Mouse (Mus musculus): ENCODE results near the gene Mmd2.

DNA sequence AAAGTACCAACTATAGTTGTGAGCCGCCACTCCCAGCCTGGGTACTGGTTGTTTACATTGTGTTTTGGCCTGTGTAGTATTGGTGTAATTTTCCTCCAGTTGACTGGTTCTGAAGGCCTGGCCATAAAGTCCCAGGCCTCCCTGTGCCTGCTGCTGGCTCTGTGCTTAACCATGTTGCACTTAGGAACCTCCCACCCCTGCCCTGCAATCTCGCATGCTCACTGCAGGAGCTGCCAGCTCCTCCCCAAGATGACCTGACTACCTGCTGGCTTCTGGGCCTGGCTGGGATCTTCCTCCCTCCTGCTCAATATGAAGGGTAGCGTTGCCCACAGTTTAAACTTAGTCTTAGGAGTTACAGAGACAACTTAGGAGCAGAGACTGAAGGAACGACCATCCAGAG, 43.7 kb upstream of the Mmd2 start:
- TF ChIP-seq CTCF (IDR thresholded peaks at IDR 0.05) (no peak), POLR2A (IDR thresholded peaks at IDR 0.05; ENCODE audit: insufficient read depth, low read depth, low read length) (no peak)
